Mouse (Mus musculus) right cerebral cortex, postnatal 10 days (tissue): Measurements from ENCODE around the gene Rtl10.
"Not testable (repeated sequence)": the region's sequence is repeated elsewhere in the genome, so short reads cannot be mapped to it uniquely, and the experiment has no call there.

Source experiments
- DNase-seq, 2 experiments: peaks; one replicate each; pipeline ENCODE4 v3.0.0; 2021; ENCODE audit warnings: low spot score in 2 of 2

Rtl10 gene

DNA sequence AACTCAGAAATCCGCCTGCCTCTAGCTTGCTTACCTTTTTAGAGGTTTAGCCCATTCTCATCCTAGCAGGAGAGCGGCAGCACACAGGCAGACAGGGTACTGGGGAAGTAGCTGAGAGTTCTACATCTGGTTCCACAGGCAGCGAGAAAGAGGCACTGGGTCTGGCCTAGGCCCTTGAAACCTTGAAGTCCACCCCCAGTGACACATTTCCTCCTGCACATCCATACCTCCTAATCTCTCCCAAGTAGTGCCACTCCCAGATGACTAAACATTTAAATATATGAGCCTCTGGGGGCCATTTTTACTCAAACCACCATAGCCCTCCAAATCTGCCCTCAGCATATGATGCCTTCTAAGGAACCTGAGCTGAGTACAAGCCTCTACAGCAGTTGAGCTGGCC, 16.3 kb upstream of the Rtl10 start:
- DNase-seq, result no peak

- DNase-seq, result peak in 1 of 2 experiments; percentile 6
Observed at GRCm38 (mm10) chr16:18483839-18484238, 14.9 kb upstream of the Rtl10 start.

- peak in 1 of 2 experiments; percentile 12 for DNase-seq
Observed at GRCm38 (mm10) chr16:18484386-18484785, 14.3 kb upstream of the Rtl10 start.

DNA sequence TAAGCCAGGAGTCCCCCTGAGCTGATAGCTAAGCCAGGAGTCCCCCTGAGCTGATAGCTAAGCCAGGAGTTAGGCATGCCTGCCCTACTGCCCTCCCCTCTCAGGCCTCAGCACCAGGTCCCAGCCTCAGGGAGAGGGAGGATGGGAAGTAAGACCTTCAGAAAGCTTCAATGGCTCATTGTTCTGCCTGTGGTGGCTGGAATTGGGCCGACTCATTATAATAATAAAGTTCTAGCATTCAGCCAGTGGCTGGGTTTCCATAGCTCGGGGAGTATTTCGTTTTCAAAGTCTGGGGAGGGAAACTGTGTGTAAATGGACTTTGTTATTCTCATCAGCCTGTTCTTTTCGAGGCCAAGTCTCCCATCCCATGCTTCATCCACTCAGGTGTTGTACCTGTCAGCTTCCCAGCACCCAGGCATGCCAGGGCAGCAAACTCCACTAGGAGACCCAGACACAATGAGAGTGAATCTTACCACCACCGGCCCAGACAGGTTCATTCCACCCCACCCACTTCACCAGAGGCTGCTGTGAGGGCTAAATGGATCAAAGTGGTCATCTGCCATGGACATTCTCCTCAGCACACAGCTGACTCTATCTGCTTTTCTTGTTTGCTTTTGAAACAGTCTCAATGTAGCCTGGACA, 13.8 kb upstream of the Rtl10 start:
- peak in 1 of 2 experiments; percentile 13 for DNase-seq

DNA sequence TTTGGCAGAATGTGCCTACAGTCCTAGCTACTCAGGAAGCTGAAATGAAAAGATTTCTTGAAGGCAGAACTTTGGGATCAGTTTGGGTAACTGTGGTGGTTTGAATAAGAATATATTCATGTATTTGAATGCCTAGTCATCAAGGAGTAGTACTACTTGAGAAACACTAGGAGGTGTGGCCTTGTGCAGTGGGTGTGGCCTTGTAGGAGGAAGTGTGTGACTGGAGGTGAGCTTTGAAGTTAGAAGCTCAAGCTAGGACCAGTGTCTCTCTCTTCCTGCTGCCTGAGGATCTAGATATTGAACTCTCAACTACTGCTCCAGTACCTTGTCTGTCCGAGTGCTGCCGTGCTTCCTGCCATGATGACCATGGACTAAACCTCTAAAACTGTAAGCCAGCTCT, 12.6 kb upstream of the Rtl10 start:
- DNase-seq, result no peak

DNA sequence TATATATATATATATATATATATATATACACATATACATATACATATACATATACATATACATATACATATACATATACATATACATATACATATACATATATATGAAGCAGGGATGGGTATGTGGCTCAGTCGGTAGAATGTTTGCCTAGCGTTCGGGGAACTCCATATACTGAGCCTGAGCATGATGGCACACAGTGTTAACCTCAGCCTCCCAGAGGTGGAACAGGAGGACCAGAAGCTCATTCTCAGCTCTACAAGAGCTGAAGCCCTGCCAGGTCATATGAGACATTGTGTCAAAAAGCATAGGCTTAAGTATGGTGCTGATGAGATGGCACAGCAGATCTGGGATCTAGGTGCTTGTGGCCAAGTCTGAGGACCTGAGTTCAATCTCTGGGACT, 8.4 kb upstream of the Rtl10 start:
- DNase-seq, result no peak

- no peak for DNase-seq
Observed at GRCm38 (mm10) chr16:18490894-18491293, 7.8 kb upstream of the Rtl10 start.

- DNase-seq, result peak; percentile 38 to 49
Observed at GRCm38 (mm10) chr16:18497865-18498515, 711 bp upstream of the Rtl10 start.

DNA sequence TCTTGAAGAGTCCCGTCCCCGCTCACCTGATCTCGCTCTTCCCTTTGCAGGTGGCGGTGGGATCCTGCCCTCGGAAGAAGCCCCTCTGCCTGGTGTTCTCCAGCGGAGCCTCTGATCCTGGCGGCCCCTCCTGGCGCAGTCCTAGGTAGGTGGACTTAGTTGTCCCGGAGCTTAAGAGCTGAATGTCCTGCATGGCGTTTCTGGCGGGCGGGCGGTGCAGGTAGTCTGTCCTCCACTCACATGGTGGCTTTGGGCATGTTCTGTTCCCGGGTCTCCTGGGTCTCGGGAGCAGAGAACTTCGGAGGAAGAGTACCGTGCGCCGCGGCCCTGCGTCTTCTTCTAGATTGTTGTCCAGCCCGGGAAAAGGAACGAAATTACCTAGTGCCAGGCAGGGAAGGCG, 295 bp downstream of the Rtl10 start:
- no peak for DNase-seq

GRCm38 (mm10) chr16:18501531-18501930, 2.8 kb downstream of the Rtl10 start:
- DNase-seq, result peak in 1 of 2 experiments; percentile 11

- DNase-seq, result no peak
Observed at GRCm38 (mm10) chr16:18503566-18504342, 5.1 kb downstream of the Rtl10 start.

- no peak for DNase-seq
Observed at GRCm38 (mm10) chr16:18506524-18507199, 8.0 kb downstream of the Rtl10 start.

DNA sequence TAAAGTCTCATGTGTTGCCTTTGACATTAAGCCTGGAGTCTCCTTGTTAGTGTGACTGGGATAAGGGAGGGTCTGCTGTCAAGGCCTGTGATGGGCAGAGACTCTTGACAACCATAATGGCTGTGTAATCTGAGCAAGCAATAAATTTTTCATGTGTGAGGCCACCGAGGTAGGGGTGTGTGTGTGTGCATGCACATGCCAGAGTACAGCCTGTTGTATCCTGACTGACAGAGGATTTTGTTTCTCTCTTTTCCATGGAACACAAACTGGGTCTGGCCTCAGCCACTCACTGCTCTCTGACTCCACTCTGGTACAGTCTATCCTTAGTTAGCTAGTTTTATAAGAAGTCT, 8.5 kb downstream of the Rtl10 start:
- DNase-seq, result no peak

GRCm38 (mm10) chr16:18511741-18512140, 13.0 kb downstream of the Rtl10 start:
- no peak for DNase-seq

- no peak for DNase-seq
Observed at GRCm38 (mm10) chr16:18513508-18513907, 14.8 kb downstream of the Rtl10 start.

DNA sequence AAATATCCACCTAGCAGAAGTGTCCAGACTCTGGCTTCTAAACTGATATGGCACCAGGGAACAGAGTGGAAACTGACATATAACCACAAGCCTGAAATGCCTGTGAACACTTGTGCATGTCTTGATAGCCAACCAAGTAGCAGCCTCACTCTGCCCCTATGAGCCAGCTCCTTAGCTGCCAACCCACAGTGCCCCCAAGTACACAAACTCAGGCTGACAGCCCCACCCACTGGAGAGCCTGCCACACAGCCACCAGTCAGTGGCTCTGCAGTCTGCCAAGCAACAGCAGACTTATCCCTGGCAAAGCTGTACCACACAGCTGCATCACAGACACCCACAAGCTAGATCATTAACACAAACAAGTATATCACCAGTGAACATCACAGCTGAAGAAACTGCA, 19.4 kb downstream of the Rtl10 start:
- DNase-seq, result peak; percentile 49 to 60

DNA sequence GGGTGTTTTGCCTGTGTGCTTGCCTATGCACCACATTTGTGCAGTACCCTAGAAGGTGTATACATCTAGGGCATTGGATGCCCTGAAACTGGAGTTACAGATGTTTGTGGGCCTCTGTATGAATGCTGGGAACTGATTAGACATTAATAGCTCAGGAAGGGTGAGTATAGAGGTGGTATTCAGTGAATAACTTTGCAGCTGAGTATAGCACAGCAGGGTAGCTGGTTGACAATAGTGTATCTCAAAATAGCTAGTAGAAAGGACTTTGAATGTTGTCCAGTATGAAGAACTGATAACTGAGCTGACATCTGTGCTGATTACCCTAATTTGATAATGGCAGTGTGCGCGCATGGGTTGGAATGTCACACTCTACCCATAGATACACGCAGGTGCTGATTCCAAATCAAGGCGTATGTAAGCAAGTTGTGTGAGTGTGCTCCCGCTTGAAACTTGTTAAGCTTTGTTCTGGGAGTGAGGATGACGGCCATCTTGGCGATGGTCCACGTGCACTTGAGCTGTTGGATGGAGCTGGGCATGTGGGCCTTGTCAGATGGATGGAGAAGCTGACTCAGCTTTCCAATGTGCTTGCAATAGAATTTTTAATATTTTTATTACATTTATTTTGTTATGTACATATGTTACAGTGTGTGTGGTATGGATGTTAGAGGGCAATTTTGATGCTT, 25.0 kb downstream of the Rtl10 start:
- no peak for DNase-seq

GRCm38 (mm10) chr16:18528656-18529055, 30.0 kb downstream of the Rtl10 start:
- no peak for DNase-seq

- not testable (repeated sequence) for DNase-seq
Observed at GRCm38 (mm10) chr16:18533061-18533460, 34.4 kb downstream of the Rtl10 start.

GRCm38 (mm10) chr16:18537407-18537990, 38.8 kb downstream of the Rtl10 start:
- no peak for DNase-seq

DNA sequence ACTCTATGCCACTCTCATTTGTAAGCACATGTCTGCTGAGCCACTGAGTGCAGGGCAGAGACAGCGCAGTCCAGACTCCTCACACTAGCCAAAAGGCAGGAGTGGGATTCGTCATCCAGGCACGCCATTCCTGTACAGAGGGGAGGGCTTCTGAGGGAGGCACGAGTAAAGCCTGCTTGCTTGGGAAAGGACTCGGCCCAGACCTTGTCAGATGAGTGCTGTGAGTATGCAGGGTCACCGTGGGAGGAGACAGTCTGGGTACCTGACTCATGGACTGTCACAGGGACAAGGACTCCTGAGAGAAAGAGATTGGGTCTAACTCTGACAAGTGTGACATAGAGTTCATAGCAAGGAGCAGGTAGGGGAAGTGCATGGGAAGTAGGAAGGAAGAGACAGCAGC, 40.6 kb downstream of the Rtl10 start:
- DNase-seq, result no peak
